Mouse (Mus musculus) intestine, embryonic 14.5 days (tissue): ENCODE measurements around the gene Nkx1-2. TPM values are rescaled to one million over a fixed set of nuclear protein-coding genes. Genes with fewer than 3 reads are reported as not detected.

Experiments used
- ATAC-seq: fragments of 200-750 bp; cut with Nextera tagmentation; replicated peaks from 2 replicates; pipeline ENCODE4 v1.8.0; 2017; ENCODE audit warnings: low read depth, moderate number of reproducible peaks, moderate TSS enrichment, moderate library complexity; ENCODE audit not compliant: low FRiP score, low TSS enrichment
- DNase-seq: peaks from one replicate; pipeline ENCODE4 v3.0.0-alpha.2; 2018; ENCODE audit warnings: low spot score
- H3K27ac ChIP-seq: fragments of 300-500 bp; sonication (generic); 2 replicates; pipeline ENCODE4 v1.5.1; 2014; ENCODE audit warnings: low read depth, mild to moderate bottlenecking, control low read depth
- H3K27me3 ChIP-seq: fragments of 300-500 bp; sonication (generic); replicated peaks from 2 replicates; pipeline ENCODE4 v1.6.1; 2014; ENCODE audit warnings: low read length, control low read depth; ENCODE audit not compliant: control insufficient read depth, insufficient read depth
- H3K36me3 ChIP-seq: fragments of 300-500 bp; sonication (generic); 2 replicates; pipeline ENCODE4 v1.6.1; 2014; ENCODE audit warnings: low read length, control low read depth; ENCODE audit not compliant: control insufficient read depth, insufficient read depth
- H3K4me1 ChIP-seq: fragments of 300-500 bp; sonication (generic); replicated peaks from 2 replicates; pipeline ENCODE4 v1.6.1; 2014; ENCODE audit warnings: low read length, control low read depth, mixed read lengths; ENCODE audit not compliant: control insufficient read depth, insufficient read depth
- H3K4me2 ChIP-seq: fragments of 300-500 bp; sonication (generic); 2 replicates; pipeline ENCODE4 v1.6.1; 2014; ENCODE audit warnings: low read length
- H3K4me3 ChIP-seq: fragments of 300-500 bp; sonication (generic); 2 replicates; pipeline ENCODE4 v1.5.1; 2014; ENCODE audit warnings: low read depth, low read length, control low read depth, mixed read lengths
- H3K9ac ChIP-seq: fragments of 300-500 bp; sonication (generic); 2 replicates; pipeline ENCODE4 v1.6.1; 2014; ENCODE audit warnings: mild to moderate bottlenecking, low read length
- H3K9me3 ChIP-seq: fragments of 300-500 bp; sonication (generic); 2 replicates; pipeline ENCODE4 v1.6.1; 2016; ENCODE audit warnings: low read length, control low read depth; ENCODE audit not compliant: control insufficient read depth
- WGBS: fragments of 180-500 bp; shearing (Covaris S2); extraction: QIAGEN DNeasy Blood & Tissue Kit; methylation state at CpG from one replicate; pipeline ENCODE4 v1.1.7; 2014; 5-methylcytosine and 5-hydroxymethylcytosine counted together
- polyA plus RNA-seq: library from polyadenylated mRNA; unstranded; fragments of >200 nt; fragmentation: Nextera tagmentation; extraction: Ambion mirVana; gene quantifications from 2 replicates; pipeline ENCODE4 v1.2.1, GENCODE M21; 2014

Gene Nkx1-2
- polyA plus RNA-seq, 1 experiment from 2014 or later: 0.26 TPM

DNA sequence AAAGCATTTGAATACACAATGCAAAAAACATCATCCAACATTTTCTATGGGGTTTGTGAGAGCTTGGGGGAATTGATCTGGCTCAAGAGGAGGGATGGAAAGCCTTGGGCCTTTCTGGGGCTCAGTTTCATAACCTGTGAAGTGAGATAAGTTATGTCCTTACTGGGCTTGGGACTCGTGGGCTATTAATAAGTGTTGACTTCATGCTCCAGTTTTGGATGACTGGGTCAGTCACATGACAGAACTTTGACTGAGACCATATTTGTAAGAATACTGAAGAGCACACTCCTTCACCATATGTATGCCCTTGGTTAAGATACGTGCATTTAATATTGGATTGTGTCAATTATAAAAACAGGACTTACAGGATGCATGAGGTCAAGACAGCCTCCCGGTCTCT, 28.0 kb upstream of the Nkx1-2 start:
- Histone ChIP-seq H3K4me3 (no peak overlapping the region), H3K9ac (no peak overlapping the region), H3K27me3 (peaks cover 4% of the 10 kb centered on the region; the same call in 1 of the 2 replicates), H3K4me2 (no peak overlapping the region), H3K4me1 (no peaks in the 10 kb centered on the region), H3K27ac (no peak overlapping the region), H3K36me3 (no peaks in the 10 kb centered on the region), H3K9me3 (no peaks in the 10 kb centered on the region)
- DNase-seq (no peak), ATAC-seq (no peak)
- 81% methylated on average over 3 of the region's 3 CpGs for WGBS

DNA sequence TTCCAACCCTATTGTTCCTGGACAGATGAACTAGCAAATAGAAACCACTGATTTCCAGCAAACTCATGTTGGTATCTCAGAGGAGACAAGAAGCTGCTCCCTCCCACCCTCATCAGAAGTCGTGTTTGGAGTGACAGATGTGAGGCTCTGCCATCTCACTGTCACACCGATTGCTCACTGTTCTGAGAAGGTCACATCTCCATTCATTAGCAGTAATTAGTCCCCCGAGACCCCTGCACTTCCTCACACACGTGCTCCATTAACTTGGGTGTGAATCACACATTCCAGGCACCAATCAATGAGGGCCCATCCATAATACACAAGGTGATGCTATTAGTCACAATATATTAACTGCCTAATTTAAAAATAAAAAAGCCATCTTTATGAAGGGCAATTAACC, 26.7 kb upstream of the Nkx1-2 start:
- Histone ChIP-seq H3K4me3 (no peak overlapping the region), H3K27ac (no peak overlapping the region), H3K9me3 (no peaks in the 10 kb centered on the region), H3K27me3 (peaks cover 4% of the 10 kb centered on the region; the same call in 1 of the 2 replicates), H3K4me1 (no peaks in the 10 kb centered on the region), H3K36me3 (no peaks in the 10 kb centered on the region), H3K9ac (no peak overlapping the region), H3K4me2 (no peak overlapping the region)
- DNase-seq (no peak), ATAC-seq (no peak)
- 45% methylated on average over 4 of the region's 4 CpGs for WGBS

DNA sequence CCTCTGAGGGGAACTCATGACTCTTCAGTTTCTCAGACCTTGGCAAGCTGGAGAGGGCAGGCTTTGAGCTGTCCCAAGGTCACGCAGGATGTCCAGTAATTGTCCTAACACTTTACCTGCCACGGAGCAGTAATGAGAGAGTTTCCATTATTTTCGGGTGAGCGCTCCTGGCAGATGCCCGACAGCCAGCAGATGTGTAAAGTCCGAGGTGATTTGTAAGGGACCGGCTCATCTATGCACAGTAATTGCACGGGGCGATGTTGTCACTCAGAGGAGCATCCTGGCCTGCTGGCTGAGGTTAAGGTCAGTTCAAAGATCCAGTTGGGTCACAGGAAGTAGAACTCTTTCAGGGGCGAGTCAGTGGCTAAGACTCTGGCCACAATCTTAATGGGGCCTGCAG, 24.7 kb upstream of the Nkx1-2 start:
- DNase-seq: no peak
- Histone ChIP-seq H3K27me3 (no peaks in the 10 kb centered on the region; the same call in 1 of the 2 replicates), H3K36me3 (no peaks in the 10 kb centered on the region), H3K4me1 (no peaks in the 10 kb centered on the region), H3K9ac (no peak overlapping the region), H3K4me3 (no peak overlapping the region), H3K9me3 (no peaks in the 10 kb centered on the region), H3K27ac (no peak overlapping the region), H3K4me2 (no peak overlapping the region)
- ATAC-seq: no peak
- WGBS: 77% methylated on average over 10 of the region's 10 CpGs

GRCm38 (mm10) chr7:132619975-132620918, 20.8 kb upstream of the Nkx1-2 start:
- ATAC-seq (no peak), DNase-seq (no peak)
- H3K4me3 ChIP-seq: no peak overlapping the region
- H3K4me2 ChIP-seq: no peak overlapping the region
- no peaks in the 10 kb centered on the region for H3K4me1 ChIP-seq
- H3K36me3 ChIP-seq: no peaks in the 10 kb centered on the region
- 87% methylated on average over 15 of the region's 15 CpGs for WGBS
- no peak overlapping the region for H3K27ac ChIP-seq
- no peak overlapping the region for H3K9ac ChIP-seq
- no peaks in the 10 kb centered on the region for H3K27me3 ChIP-seq
- H3K9me3 ChIP-seq: no peaks in the 10 kb centered on the region

GRCm38 (mm10) chr7:132619549-132619948, 20.1 kb upstream of the Nkx1-2 start:
- DNase-seq: no peak
- Histone ChIP-seq H3K4me1 (no peaks in the 10 kb centered on the region), H3K4me2 (no peak overlapping the region), H3K27ac (no peak overlapping the region), H3K9me3 (no peaks in the 10 kb centered on the region), H3K27me3 (no peaks in the 10 kb centered on the region), H3K9ac (no peak overlapping the region), H3K4me3 (no peak overlapping the region), H3K36me3 (no peaks in the 10 kb centered on the region)
- no peak for ATAC-seq
- 90% methylated on average over 8 of the region's 8 CpGs for WGBS

DNA sequence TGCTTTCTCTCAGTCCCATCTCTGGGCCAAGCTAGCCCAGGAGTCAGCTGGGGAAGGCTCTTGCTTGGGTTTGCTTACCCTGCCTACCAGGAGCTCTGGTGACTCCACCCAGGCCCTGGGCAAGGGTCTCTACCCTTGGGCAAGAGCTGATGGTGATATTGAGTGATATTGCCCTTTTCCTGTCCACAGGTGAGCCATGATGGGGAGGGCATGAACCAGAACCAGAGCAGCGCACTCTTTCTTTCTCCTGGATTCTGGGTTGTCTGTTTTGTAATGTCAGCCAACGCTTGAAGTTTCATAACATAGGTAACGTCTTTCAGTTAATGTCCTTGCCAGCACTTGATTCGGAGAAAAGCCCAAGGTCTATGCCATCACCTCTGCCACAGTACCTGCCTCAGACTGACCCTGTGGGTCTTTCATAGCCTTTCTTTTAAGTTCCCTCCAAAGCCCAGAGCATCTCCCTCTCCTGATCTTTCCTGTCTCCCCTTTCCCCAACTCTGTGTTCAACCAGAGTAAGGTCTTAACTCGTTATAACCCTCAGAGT, 17.7 kb upstream of the Nkx1-2 start:
- Histone ChIP-seq H3K4me1 (no peaks in the 10 kb centered on the region), H3K9ac (no peak overlapping the region), H3K36me3 (no peaks in the 10 kb centered on the region), H3K27me3 (no peaks in the 10 kb centered on the region), H3K4me3 (no peak overlapping the region), H3K4me2 (no peak overlapping the region), H3K9me3 (no peaks in the 10 kb centered on the region), H3K27ac (no peak overlapping the region)
- DNase-seq (no peak), ATAC-seq (no peak)
- WGBS: 87% methylated on average over 5 of the region's 5 CpGs

- H3K4me2 ChIP-seq: no peak overlapping the region
- H3K9me3 ChIP-seq: no peaks in the 10 kb centered on the region
- 46% methylated on average over 6 of the region's 6 CpGs for WGBS
- no peak overlapping the region for H3K4me3 ChIP-seq
- DNase-seq: no peak
- H3K4me1 ChIP-seq: no peaks in the 10 kb centered on the region
- ATAC-seq: no peak
- no peak overlapping the region for H3K9ac ChIP-seq
- H3K27me3 ChIP-seq: no peaks in the 10 kb centered on the region
- no peak overlapping the region for H3K27ac ChIP-seq
- H3K36me3 ChIP-seq: no peaks in the 10 kb centered on the region
Observed at GRCm38 (mm10) chr7:132616391-132616790, 17.0 kb upstream of the Nkx1-2 start.

GRCm38 (mm10) chr7:132615346-132615745, 15.9 kb upstream of the Nkx1-2 start:
- no peak overlapping the region for H3K4me2 ChIP-seq
- no peak overlapping the region for H3K4me3 ChIP-seq
- no peaks in the 10 kb centered on the region for H3K9me3 ChIP-seq
- ATAC-seq: no peak
- H3K27ac ChIP-seq: no peak overlapping the region
- H3K36me3 ChIP-seq: no peaks in the 10 kb centered on the region
- H3K4me1 ChIP-seq: no peaks in the 10 kb centered on the region
- WGBS: 26% methylated on average over 3 of the region's 3 CpGs
- H3K27me3 ChIP-seq: no peaks in the 10 kb centered on the region
- DNase-seq: no peak
- no peak overlapping the region for H3K9ac ChIP-seq
